Mouse (Mus musculus): ENCODE results near the gene Arntl. TPM values are rescaled to one million over a fixed set of nuclear protein-coding genes. Genes with fewer than 3 reads are reported as not detected.

Gene Arntl
- polyA plus RNA-seq, 1 experiment = 4.0 TPM

GRCm38 (mm10) chr7:113220691-113221238 is 13.5 kb downstream of the Arntl start:
- TF ChIP-seq MYOD1 (IDR thresholded peaks at IDR 0.05; ENCODE audit: control insufficient read depth, insufficient read length, low read depth) = peak; percentile 89
- no peak for TF ChIP-seq CTCF (IDR thresholded peaks at IDR 0.05; ENCODE audit: control insufficient read depth, insufficient read depth, insufficient read length)
- Histone ChIP-seq H3K36me3 (ENCODE audit: control insufficient read depth, insufficient read depth) (no peaks in the 10 kb centered on the region), H3ac (ENCODE audit: control insufficient read depth, insufficient read length, low read depth) (no peak overlapping the region), H3K27me3 (ENCODE audit: control insufficient read depth, insufficient read depth, insufficient read length) (no peaks in the 10 kb centered on the region), H3K79me3 (ENCODE audit: low read depth) (peaks cover 5% of the 10 kb centered on the region), H3K4me3 (ENCODE audit: insufficient read depth, poor library complexity, severe bottlenecking) (no peak overlapping the region), H3K79me2 (ENCODE audit: control insufficient read depth, insufficient read depth) (peaks cover 24% of the 10 kb centered on the region)

- H3K27me3 ChIP-seq (ENCODE audit: control insufficient read depth, insufficient read depth, insufficient read length) = no peaks in the 10 kb centered on the region
- H3ac ChIP-seq (ENCODE audit: control insufficient read depth, insufficient read length, low read depth) = no peak overlapping the region
- peaks cover 3% of the 10 kb centered on the region for H3K79me3 ChIP-seq (ENCODE audit: low read depth)
- H3K4me3 ChIP-seq (ENCODE audit: insufficient read depth, poor library complexity, severe bottlenecking) = no peak overlapping the region
- no peak for TF ChIP-seq MAX (IDR thresholded peaks at IDR 0.05)
- no peak for TF ChIP-seq USF1 (IDR thresholded peaks at IDR 0.05; ENCODE audit: low read depth)
- TF ChIP-seq CTCF (IDR thresholded peaks at IDR 0.05; ENCODE audit: control insufficient read depth, insufficient read depth, insufficient read length) = no peak
- H3K79me2 ChIP-seq (ENCODE audit: control insufficient read depth, insufficient read depth) = peaks cover 13% of the 10 kb centered on the region
- no peaks in the 10 kb centered on the region for H3K36me3 ChIP-seq (ENCODE audit: control insufficient read depth, insufficient read depth)
Observed at GRCm38 (mm10) chr7:113222821-113223220, 15.6 kb downstream of the Arntl start.

GRCm38 (mm10) chr7:113224620-113225019 is 17.4 kb downstream of the Arntl start:
- Histone ChIP-seq H3K79me3 (ENCODE audit: low read depth) (peaks cover 1% of the 10 kb centered on the region), H3K27me3 (ENCODE audit: control insufficient read depth, insufficient read depth, insufficient read length) (no peaks in the 10 kb centered on the region), H3K4me3 (ENCODE audit: insufficient read depth, poor library complexity, severe bottlenecking) (no peak overlapping the region), H3ac (ENCODE audit: control insufficient read depth, insufficient read length, low read depth) (no peak overlapping the region), H3K36me3 (ENCODE audit: control insufficient read depth, insufficient read depth) (no peaks in the 10 kb centered on the region), H3K79me2 (ENCODE audit: control insufficient read depth, insufficient read depth) (peaks cover 2% of the 10 kb centered on the region)
- TF ChIP-seq USF1 (IDR thresholded peaks at IDR 0.05; ENCODE audit: low read depth) (no peak), MYOG (IDR thresholded peaks at IDR 0.05; ENCODE audit: control insufficient read depth, extremely low read depth, insufficient read length) (no peak), CTCF (IDR thresholded peaks at IDR 0.05; ENCODE audit: control insufficient read depth, insufficient read depth, insufficient read length) (no peak), CEBPB (IDR thresholded peaks at IDR 0.05; ENCODE audit: low read depth) (no peak), MYOD1 (IDR thresholded peaks at IDR 0.05; ENCODE audit: control insufficient read depth, insufficient read length, low read depth) (no peak), FOSL1 (IDR thresholded peaks at IDR 0.05; ENCODE audit: insufficient read depth, low read length, poor library complexity, severe bottlenecking) (no peak), MAX (IDR thresholded peaks at IDR 0.05) (no peak)

GRCm38 (mm10) chr7:113228498-113228897 is 21.2 kb downstream of the Arntl start:
- no peak for TF ChIP-seq MYOG (IDR thresholded peaks at IDR 0.05; ENCODE audit: control insufficient read depth, extremely low read depth, insufficient read length)
- no peak for TF ChIP-seq USF1 (IDR thresholded peaks at IDR 0.05; ENCODE audit: low read depth)
- TF ChIP-seq MAX (IDR thresholded peaks at IDR 0.05) = no peak
- TF ChIP-seq CTCF (IDR thresholded peaks at IDR 0.05; ENCODE audit: control insufficient read depth, insufficient read depth, insufficient read length) = no peak
- TF ChIP-seq FOSL1 (IDR thresholded peaks at IDR 0.05; ENCODE audit: insufficient read depth, low read length, poor library complexity, severe bottlenecking) = no peak
- Histone ChIP-seq H3K79me2 (ENCODE audit: control insufficient read depth, insufficient read depth) (no peaks in the 10 kb centered on the region), H3K4me3 (ENCODE audit: insufficient read depth, poor library complexity, severe bottlenecking) (no peak overlapping the region), H3K27me3 (ENCODE audit: control insufficient read depth, insufficient read depth, insufficient read length) (no peaks in the 10 kb centered on the region), H3K36me3 (ENCODE audit: control insufficient read depth, insufficient read depth) (no peaks in the 10 kb centered on the region), H3ac (ENCODE audit: control insufficient read depth, insufficient read length, low read depth) (no peak overlapping the region), H3K79me3 (ENCODE audit: low read depth) (no peaks in the 10 kb centered on the region)

- TF ChIP-seq USF1 (IDR thresholded peaks at IDR 0.05; ENCODE audit: low read depth) (no peak), MYOD1 (IDR thresholded peaks at IDR 0.05; ENCODE audit: control insufficient read depth, insufficient read length, low read depth) (no peak), FOSL1 (IDR thresholded peaks at IDR 0.05; ENCODE audit: insufficient read depth, low read length, poor library complexity, severe bottlenecking) (no peak), MYOG (IDR thresholded peaks at IDR 0.05; ENCODE audit: control insufficient read depth, extremely low read depth, insufficient read length) (no peak), MAX (IDR thresholded peaks at IDR 0.05) (no peak), CEBPB (IDR thresholded peaks at IDR 0.05; ENCODE audit: low read depth) (no peak), CTCF (IDR thresholded peaks at IDR 0.05; ENCODE audit: control insufficient read depth, insufficient read depth, insufficient read length) (no peak)
Observed at GRCm38 (mm10) chr7:113236135-113236534, 28.9 kb downstream of the Arntl start.

GRCm38 (mm10) chr7:113238365-113238764 is 31.1 kb downstream of the Arntl start:
- no peak for TF ChIP-seq MAX (IDR thresholded peaks at IDR 0.05)
- TF ChIP-seq CTCF (IDR thresholded peaks at IDR 0.05; ENCODE audit: control insufficient read depth, insufficient read depth, insufficient read length) = no peak
- no peak for TF ChIP-seq MYOD1 (IDR thresholded peaks at IDR 0.05; ENCODE audit: control insufficient read depth, insufficient read length, low read depth)
- TF ChIP-seq USF1 (IDR thresholded peaks at IDR 0.05; ENCODE audit: low read depth) = no peak
- no peak for TF ChIP-seq FOSL1 (IDR thresholded peaks at IDR 0.05; ENCODE audit: insufficient read depth, low read length, poor library complexity, severe bottlenecking)
- TF ChIP-seq MYOG (IDR thresholded peaks at IDR 0.05; ENCODE audit: control insufficient read depth, extremely low read depth, insufficient read length) = no peak
- no peak for TF ChIP-seq CEBPB (IDR thresholded peaks at IDR 0.05; ENCODE audit: low read depth)
- H3K36me3 ChIP-seq (ENCODE audit: control insufficient read depth, insufficient read depth) = peaks cover 2% of the 10 kb centered on the region
- no peaks in the 10 kb centered on the region for H3K79me3 ChIP-seq (ENCODE audit: low read depth)
- H3K27me3 ChIP-seq (ENCODE audit: control insufficient read depth, insufficient read depth, insufficient read length) = no peaks in the 10 kb centered on the region
- no peak overlapping the region for H3K4me3 ChIP-seq (ENCODE audit: insufficient read depth, poor library complexity, severe bottlenecking)
- H3ac ChIP-seq (ENCODE audit: control insufficient read depth, insufficient read length, low read depth) = no peak overlapping the region
- peaks cover 10% of the 10 kb centered on the region for H3K79me2 ChIP-seq (ENCODE audit: control insufficient read depth, insufficient read depth)

More at GRCm38 (mm10) chr7:113236135-113236534, 28.9 kb downstream of the Arntl start:
- no peaks in the 10 kb centered on the region for H3K79me3 ChIP-seq (ENCODE audit: low read depth)
- no peaks in the 10 kb centered on the region for H3K27me3 ChIP-seq (ENCODE audit: control insufficient read depth, insufficient read depth, insufficient read length)
- H3K36me3 ChIP-seq (ENCODE audit: control insufficient read depth, insufficient read depth) = peaks cover 2% of the 10 kb centered on the region
- H3K79me2 ChIP-seq (ENCODE audit: control insufficient read depth, insufficient read depth) = peaks cover 6% of the 10 kb centered on the region
- H3ac ChIP-seq (ENCODE audit: control insufficient read depth, insufficient read length, low read depth) = no peak overlapping the region
- no peak overlapping the region for H3K4me3 ChIP-seq (ENCODE audit: insufficient read depth, poor library complexity, severe bottlenecking)

All from C2C12 (cell line).